Mouse (Mus musculus) megakaryocyte, embryonic 14.5 days (primary cell): ENCODE measurements around the gene Cpne5. TPM values are rescaled to one million over a fixed set of nuclear protein-coding genes. Genes with fewer than 3 reads are reported as not detected.

Experiments used
- H3K27me3 ChIP-seq: replicated peaks from 2 replicates; pipeline ENCODE3; 2012; ENCODE audit warnings: inconsistent platforms
- H3K36me3 ChIP-seq: replicated peaks from 2 replicates; pipeline ENCODE3; 2012; ENCODE audit warnings: low read length, inconsistent platforms, mixed read lengths
- H3K4me1 ChIP-seq: 2 replicates; pipeline ENCODE4 v1.6.1; 2012; ENCODE audit warnings: inconsistent platforms
- H3K4me3 ChIP-seq: replicated peaks from 2 replicates; pipeline ENCODE3; 2012; ENCODE audit warnings: moderate library complexity, mild to moderate bottlenecking, inconsistent platforms
- H3K9me3 ChIP-seq: 2 replicates; pipeline ENCODE4 v1.6.1; 2012; ENCODE audit warnings: inconsistent platforms
- FLI1 ChIP-seq: IDR thresholded peaks from 2 replicates; pipeline ENCODE4 v1.6.1; 2012; ENCODE audit warnings: low read length, inconsistent platforms, mixed read lengths
- GATA1 ChIP-seq: IDR thresholded peaks from 3 replicates; pipeline ENCODE4 v1.6.1; 2012; ENCODE audit warnings: mixed read lengths, low read length, inconsistent platforms, borderline replicate concordance
- polyA plus RNA-seq: library from polyadenylated mRNA; stranded (reverse); fragments of >175 nt; gene quantifications from 2 replicates; pipeline ENCODE4 v1.2.3, GENCODE M21; 2012; ENCODE audit warnings: low replicate concordance; ENCODE audit not compliant: insufficient read depth

Gene Cpne5
- polyA plus RNA-seq, 1 experiment = 15.2 TPM

GRCm38 (mm10) chr17:29186989-29187859 is 50.7 kb downstream of the Cpne5 start:
- no peak for TF ChIP-seq FLI1
- no peak for TF ChIP-seq GATA1
- peaks cover 51% of the 10 kb centered on the region for H3K4me1 ChIP-seq
- no peak overlapping the region for H3K4me3 ChIP-seq
- no peaks in the 10 kb centered on the region for H3K36me3 ChIP-seq
- peaks cover 64% of the 10 kb centered on the region for H3K27me3 ChIP-seq
- H3K9me3 ChIP-seq = 0 out of 2 replicates have a peak, but pooled peaks cover 2% of the 10 kb centered on the region

GRCm38 (mm10) chr17:29185376-29186046 is 52.5 kb downstream of the Cpne5 start:
- H3K27me3 ChIP-seq = peaks cover 67% of the 10 kb centered on the region
- H3K4me1 ChIP-seq = peaks cover 62% of the 10 kb centered on the region
- H3K36me3 ChIP-seq = no peaks in the 10 kb centered on the region
- no peak for TF ChIP-seq FLI1
- TF ChIP-seq GATA1 = no peak
- H3K9me3 ChIP-seq = 0 out of 2 replicates have a peak, but pooled peaks cover 2% of the 10 kb centered on the region
- H3K4me3 ChIP-seq = no peak overlapping the region

GRCm38 (mm10) chr17:29183162-29183561 is 54.8 kb downstream of the Cpne5 start:
- Histone ChIP-seq H3K4me3 (no peak overlapping the region), H3K27me3 (peaks cover 62% of the 10 kb centered on the region), H3K4me1 (peaks cover 55% of the 10 kb centered on the region), H3K36me3 (no peaks in the 10 kb centered on the region), H3K9me3 (no peaks in the 10 kb centered on the region)
- TF ChIP-seq GATA1 (no peak), FLI1 (no peak)

GRCm38 (mm10) chr17:29181751-29182150 is 56.2 kb downstream of the Cpne5 start:
- Histone ChIP-seq H3K36me3 (no peaks in the 10 kb centered on the region), H3K4me3 (no peak overlapping the region), H3K27me3 (peaks cover 55% of the 10 kb centered on the region), H3K9me3 (no peaks in the 10 kb centered on the region), H3K4me1 (peaks cover 56% of the 10 kb centered on the region)
- no peak for TF ChIP-seq GATA1
- TF ChIP-seq FLI1 = no peak

- Histone ChIP-seq H3K9me3 (no peaks in the 10 kb centered on the region), H3K4me3 (no peak overlapping the region), H3K4me1 (peaks cover 63% of the 10 kb centered on the region), H3K27me3 (peaks cover 58% of the 10 kb centered on the region), H3K36me3 (no peaks in the 10 kb centered on the region)
- TF ChIP-seq FLI1 (no peak), GATA1 (no peak)
Observed at GRCm38 (mm10) chr17:29180406-29181127, 57.4 kb downstream of the Cpne5 start.

GRCm38 (mm10) chr17:29179917-29180316 is 58.0 kb downstream of the Cpne5 start:
- H3K4me3 ChIP-seq = no peak overlapping the region
- H3K9me3 ChIP-seq = no peaks in the 10 kb centered on the region
- peaks cover 65% of the 10 kb centered on the region for H3K4me1 ChIP-seq
- H3K27me3 ChIP-seq = peaks cover 60% of the 10 kb centered on the region
- H3K36me3 ChIP-seq = no peaks in the 10 kb centered on the region
- TF ChIP-seq GATA1 = no peak
- no peak for TF ChIP-seq FLI1

DNA sequence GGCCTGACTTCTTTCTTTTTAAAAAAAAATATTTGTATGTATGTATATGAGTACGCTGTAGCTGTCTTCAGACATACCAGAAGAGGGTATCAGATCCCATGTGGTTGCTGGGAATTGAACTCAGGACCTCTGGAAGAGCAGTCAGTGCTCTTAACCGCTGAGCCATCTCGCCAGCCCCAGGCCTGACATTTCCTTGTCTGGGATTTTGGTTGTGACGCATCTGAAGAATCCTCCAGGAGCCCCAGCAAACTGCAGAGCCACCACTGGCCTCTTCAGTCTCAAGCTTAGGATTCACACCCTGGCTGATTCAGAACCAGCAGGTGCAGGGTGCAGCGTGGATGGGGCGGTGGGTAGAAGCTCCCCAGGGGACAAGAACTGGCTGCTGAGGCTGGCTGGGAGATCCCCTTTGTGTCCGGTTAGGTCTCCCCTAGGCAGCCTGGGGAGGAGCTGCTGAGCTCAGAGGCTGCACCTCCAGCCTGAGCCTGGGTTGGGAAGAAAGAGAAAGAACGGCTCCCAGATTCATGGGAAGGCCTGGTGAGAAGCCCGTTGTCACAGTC is 59.4 kb downstream of the Cpne5 start:
- Histone ChIP-seq H3K4me3 (no peak overlapping the region), H3K36me3 (no peaks in the 10 kb centered on the region), H3K4me1 (peaks cover 56% of the 10 kb centered on the region), H3K9me3 (no peaks in the 10 kb centered on the region), H3K27me3 (peaks cover 55% of the 10 kb centered on the region)
- TF ChIP-seq GATA1 (no peak), FLI1 (no peak)

GRCm38 (mm10) chr17:29176391-29177267 is 61.3 kb downstream of the Cpne5 start:
- H3K36me3 ChIP-seq = no peaks in the 10 kb centered on the region
- TF ChIP-seq GATA1 (no peak), FLI1 (no peak)
- peaks cover 40% of the 10 kb centered on the region for H3K27me3 ChIP-seq
- no peak overlapping the region for H3K4me3 ChIP-seq
- H3K4me1 ChIP-seq = peaks cover 58% of the 10 kb centered on the region
- H3K9me3 ChIP-seq = no peaks in the 10 kb centered on the region

DNA sequence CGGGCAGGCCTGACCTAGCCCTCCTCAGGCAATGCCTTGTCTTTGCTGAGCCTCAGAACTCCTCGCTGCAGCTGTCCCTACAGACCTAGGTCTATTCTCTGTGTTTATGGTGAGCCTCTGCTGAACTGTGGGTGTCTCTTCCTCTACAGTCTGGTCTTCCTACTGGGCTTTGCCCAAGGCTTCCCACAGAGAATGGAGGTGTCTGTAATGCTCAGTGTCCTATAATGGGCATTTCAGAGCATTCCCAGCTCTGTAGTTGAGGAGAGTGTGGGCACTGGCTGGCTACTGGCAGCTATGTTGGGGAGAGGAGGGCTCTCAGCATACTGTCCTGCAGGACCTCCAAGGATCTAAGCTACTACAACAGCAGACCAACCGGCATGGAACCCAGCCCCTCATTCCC is 62.3 kb downstream of the Cpne5 start:
- H3K27me3 ChIP-seq = peaks cover 39% of the 10 kb centered on the region
- TF ChIP-seq GATA1 = no peak
- no peaks in the 10 kb centered on the region for H3K36me3 ChIP-seq
- H3K4me1 ChIP-seq = peaks cover 59% of the 10 kb centered on the region
- H3K9me3 ChIP-seq = no peaks in the 10 kb centered on the region
- peak overlapping the region; percentile 26 for H3K4me3 ChIP-seq
